Mouse (Mus musculus) monocyte, adult 2 months (primary cell): Measurements from ENCODE around the gene Tlr4.

Source experiments
- DNase-seq, 2 experiments: peaks; one replicate each; pipeline ENCODE4 v3.0.0; 2022; ENCODE audit warnings: low spot score in 2 of 2, low read depth in 1 of 2

Gene Tlr4

GRCm38 (mm10) chr4:66894981-66895380, 67.6 kb downstream of the Tlr4 start:
- DNase-seq = no peak

GRCm38 (mm10) chr4:66900126-66900525, 72.7 kb downstream of the Tlr4 start:
- DNase-seq = no peak

GRCm38 (mm10) chr4:66901498-66901897, 74.1 kb downstream of the Tlr4 start:
- no peak for DNase-seq

GRCm38 (mm10) chr4:66908376-66908775, 81.0 kb downstream of the Tlr4 start:
- DNase-seq = no peak

GRCm38 (mm10) chr4:66919630-66920372, 92.4 kb downstream of the Tlr4 start:
- no peak for DNase-seq

- DNase-seq = no peak
Measured at GRCm38 (mm10) chr4:66923616-66924276, 96.4 kb downstream of the Tlr4 start.

- DNase-seq = no peak
Measured at GRCm38 (mm10) chr4:66926066-66926465, 98.7 kb downstream of the Tlr4 start.

- no peak for DNase-seq
Measured at GRCm38 (mm10) chr4:66927537-66928088, 100.2 kb downstream of the Tlr4 start.

- DNase-seq = no peak
Measured at GRCm38 (mm10) chr4:66938489-66939061, 111.2 kb downstream of the Tlr4 start.

GRCm38 (mm10) chr4:66941894-66942293, 114.5 kb downstream of the Tlr4 start:
- DNase-seq = no peak

- DNase-seq = no peak
Measured at GRCm38 (mm10) chr4:66943699-66944098, 116.3 kb downstream of the Tlr4 start.

- no peak for DNase-seq
Measured at GRCm38 (mm10) chr4:66947657-66948056, 120.3 kb downstream of the Tlr4 start.

GRCm38 (mm10) chr4:66974918-66975317, 147.5 kb downstream of the Tlr4 start:
- DNase-seq = no peak
